Mouse (Mus musculus): ENCODE results near the gene Pgd. TPM values are rescaled to one million over a fixed set of nuclear protein-coding genes. Genes with fewer than 3 reads are reported as not detected.
"Not testable (repeated sequence)": the region's sequence is repeated elsewhere in the genome, so short reads cannot be mapped to it uniquely, and the experiment has no call there.

Gene Pgd
- polyA plus RNA-seq (2015; fragmentation: Nextera tagmentation; extraction: Ambion mirVana): 78.2 and 84.0 TPM in 2 replicates

- no peaks in the 10 kb centered on the region for H3K27me3 ChIP-seq (ENCODE audit: control insufficient read depth, insufficient read depth, low read length)
- H3K9me3 ChIP-seq (replicated peaks; ENCODE audit: control insufficient read depth, low read length): no peaks in the 10 kb centered on the region
- H3K4me3 ChIP-seq (ENCODE audit: low read length): peak within 1 kb of the TSS; percentile 79
- H3K27ac ChIP-seq (ENCODE audit: low read length): peak within 1 kb of the TSS; percentile 83
- H3K4me2 ChIP-seq (ENCODE audit: low read depth, low read length): peak within 1 kb of the TSS; percentile 97
- H3K9ac ChIP-seq (ENCODE audit: low read length): peak within 1 kb of the TSS; percentile 93
- peaks cover 8% of the 10 kb centered on the region for H3K4me1 ChIP-seq (ENCODE audit: control insufficient read depth, insufficient read depth, low read length)
- ATAC-seq (replicated peaks; ENCODE audit: extremely low read depth, insufficient read depth, low FRiP score): peak; percentile 100
- WGBS: under 1% methylated on average over 59 of the region's 59 CpGs
- peaks cover 8% of the 10 kb centered on the region for H3K36me3 ChIP-seq (ENCODE audit: control insufficient read depth, insufficient read depth)
These were observed at the start of gene Pgd for GRCm38 (mm10) chr4:149166215-149166946. Gene Pgd, minus strand, starts transcription at chr4:149166771.

- 86% methylated on average over 9 of the region's 9 CpGs for WGBS
- Histone ChIP-seq H3K9ac (ENCODE audit: low read length) (no peak overlapping the region), H3K4me3 (ENCODE audit: low read length) (no peak overlapping the region), H3K27me3 (ENCODE audit: control insufficient read depth, insufficient read depth, low read length) (no peaks in the 10 kb centered on the region), H3K4me1 (ENCODE audit: control insufficient read depth, insufficient read depth, low read length) (no peaks in the 10 kb centered on the region), H3K9me3 (replicated peaks; ENCODE audit: control insufficient read depth, low read length) (no peaks in the 10 kb centered on the region), H3K27ac (ENCODE audit: low read length) (no peak overlapping the region), H3K4me2 (ENCODE audit: low read depth, low read length) (no peak overlapping the region), H3K36me3 (ENCODE audit: control insufficient read depth, insufficient read depth) (peaks cover 35% of the 10 kb centered on the region)
- no peak for ATAC-seq (replicated peaks; ENCODE audit: extremely low read depth, insufficient read depth, low FRiP score)
These were observed 49.4 kb upstream of the Pgd start for GRCm38 (mm10) chr4:149215982-149216381.

- 66% methylated on average over 2 of the region's 2 CpGs for WGBS
- H3K4me3 ChIP-seq (ENCODE audit: low read length): no peak overlapping the region
These were observed 48.8 kb upstream of the Pgd start for GRCm38 (mm10) chr4:149215397-149215796.

GRCm38 (mm10) chr4:149214468-149214867 lies 47.9 kb upstream of the Pgd start:
- ATAC-seq (replicated peaks; ENCODE audit: extremely low read depth, insufficient read depth, low FRiP score): not testable (repeated sequence)
- H3K36me3 ChIP-seq (ENCODE audit: control insufficient read depth, insufficient read depth): peaks cover 37% of the 10 kb centered on the region

More at GRCm38 (mm10) chr4:149215397-149215796, 48.8 kb upstream of the Pgd start:
- Histone ChIP-seq H3K4me1 (ENCODE audit: control insufficient read depth, insufficient read depth, low read length) (no peaks in the 10 kb centered on the region), H3K4me2 (ENCODE audit: low read depth, low read length) (no peak overlapping the region), H3K27me3 (ENCODE audit: control insufficient read depth, insufficient read depth, low read length) (no peaks in the 10 kb centered on the region), H3K9ac (ENCODE audit: low read length) (no peak overlapping the region), H3K9me3 (replicated peaks; ENCODE audit: control insufficient read depth, low read length) (no peaks in the 10 kb centered on the region), H3K36me3 (ENCODE audit: control insufficient read depth, insufficient read depth) (peaks cover 35% of the 10 kb centered on the region), H3K27ac (ENCODE audit: low read length) (no peak overlapping the region; the same call in 1 of the 2 replicates)
- ATAC-seq (replicated peaks; ENCODE audit: extremely low read depth, insufficient read depth, low FRiP score): no peak

GRCm38 (mm10) chr4:149213466-149213865 lies 46.9 kb upstream of the Pgd start:
- no peaks in the 10 kb centered on the region for H3K27me3 ChIP-seq (ENCODE audit: control insufficient read depth, insufficient read depth, low read length)
- ATAC-seq (replicated peaks; ENCODE audit: extremely low read depth, insufficient read depth, low FRiP score): no peak
- H3K9ac ChIP-seq (ENCODE audit: low read length): no peak overlapping the region
- H3K27ac ChIP-seq (ENCODE audit: low read length): no peak overlapping the region
- peaks cover 41% of the 10 kb centered on the region for H3K36me3 ChIP-seq (ENCODE audit: control insufficient read depth, insufficient read depth)
- H3K9me3 ChIP-seq (replicated peaks; ENCODE audit: control insufficient read depth, low read length): no peaks in the 10 kb centered on the region
- no peak overlapping the region for H3K4me3 ChIP-seq (ENCODE audit: low read length)
- no peaks in the 10 kb centered on the region for H3K4me1 ChIP-seq (ENCODE audit: control insufficient read depth, insufficient read depth, low read length)
- no peak overlapping the region for H3K4me2 ChIP-seq (ENCODE audit: low read depth, low read length)
- 90% methylated on average over 9 of the region's 9 CpGs for WGBS

More at GRCm38 (mm10) chr4:149214468-149214867, 47.9 kb upstream of the Pgd start:
- not testable (repeated sequence) for H3K9ac ChIP-seq (ENCODE audit: low read length); H3K4me3 ChIP-seq (ENCODE audit: low read length); H3K4me1 ChIP-seq (ENCODE audit: control insufficient read depth, insufficient read depth, low read length); H3K9me3 ChIP-seq (replicated peaks; ENCODE audit: control insufficient read depth, low read length); H3K4me2 ChIP-seq (ENCODE audit: low read depth, low read length); H3K27ac ChIP-seq (ENCODE audit: low read length); H3K27me3 ChIP-seq (ENCODE audit: control insufficient read depth, insufficient read depth, low read length)
- 90% methylated on average over 2 of the region's 2 CpGs for WGBS

- H3K9ac ChIP-seq (ENCODE audit: low read length); H3K4me2 ChIP-seq (ENCODE audit: low read depth, low read length); H3K27me3 ChIP-seq (ENCODE audit: control insufficient read depth, insufficient read depth, low read length); H3K9me3 ChIP-seq (replicated peaks; ENCODE audit: control insufficient read depth, low read length); H3K4me3 ChIP-seq (ENCODE audit: low read length); H3K27ac ChIP-seq (ENCODE audit: low read length); ATAC-seq (replicated peaks; ENCODE audit: extremely low read depth, insufficient read depth, low FRiP score); H3K4me1 ChIP-seq (ENCODE audit: control insufficient read depth, insufficient read depth, low read length): not testable (repeated sequence)
- WGBS: 92% methylated on average over 6 of the region's 6 CpGs
- H3K36me3 ChIP-seq (ENCODE audit: control insufficient read depth, insufficient read depth): peaks cover 49% of the 10 kb centered on the region
These were observed 44.9 kb upstream of the Pgd start for GRCm38 (mm10) chr4:149211441-149211840.

GRCm38 (mm10) chr4:149202467-149202866 lies 35.9 kb upstream of the Pgd start:
- Histone ChIP-seq H3K4me2 (ENCODE audit: low read depth, low read length) (no peak overlapping the region), H3K9ac (ENCODE audit: low read length) (no peak overlapping the region), H3K27ac (ENCODE audit: low read length) (peak overlapping the region; percentile 14; the same call in 1 of the 2 replicates), H3K4me3 (ENCODE audit: low read length) (no peak overlapping the region), H3K27me3 (ENCODE audit: control insufficient read depth, insufficient read depth, low read length) (no peaks in the 10 kb centered on the region), H3K9me3 (replicated peaks; ENCODE audit: control insufficient read depth, low read length) (no peaks in the 10 kb centered on the region), H3K4me1 (ENCODE audit: control insufficient read depth, insufficient read depth, low read length) (0 out of 2 replicates have a peak, but pooled peaks cover 3% of the 10 kb centered on the region), H3K36me3 (ENCODE audit: control insufficient read depth, insufficient read depth) (peaks cover 25% of the 10 kb centered on the region)
- WGBS: 38% methylated on average over 3 of the region's 3 CpGs
- ATAC-seq (replicated peaks; ENCODE audit: extremely low read depth, insufficient read depth, low FRiP score): no peak; the same call in 1 of the 2 replicates

- Histone ChIP-seq H3K4me2 (ENCODE audit: low read depth, low read length) (no peak overlapping the region), H3K27me3 (ENCODE audit: control insufficient read depth, insufficient read depth, low read length) (no peaks in the 10 kb centered on the region), H3K4me1 (ENCODE audit: control insufficient read depth, insufficient read depth, low read length) (0 out of 2 replicates have a peak, but pooled peaks cover 3% of the 10 kb centered on the region), H3K36me3 (ENCODE audit: control insufficient read depth, insufficient read depth) (peaks cover 22% of the 10 kb centered on the region), H3K9me3 (replicated peaks; ENCODE audit: control insufficient read depth, low read length) (no peaks in the 10 kb centered on the region), H3K4me3 (ENCODE audit: low read length) (no peak overlapping the region), H3K27ac (ENCODE audit: low read length) (no peak overlapping the region), H3K9ac (ENCODE audit: low read length) (no peak overlapping the region)
- 88% methylated on average over 4 of the region's 4 CpGs for WGBS
- ATAC-seq (replicated peaks; ENCODE audit: extremely low read depth, insufficient read depth, low FRiP score): no peak
These were observed 34.5 kb upstream of the Pgd start for GRCm38 (mm10) chr4:149201110-149201509.

- H3K4me1 ChIP-seq (ENCODE audit: control insufficient read depth, insufficient read depth, low read length): no peaks in the 10 kb centered on the region
- H3K36me3 ChIP-seq (ENCODE audit: control insufficient read depth, insufficient read depth): peaks cover 21% of the 10 kb centered on the region
- no peak overlapping the region for H3K4me3 ChIP-seq (ENCODE audit: low read length)
- no peak overlapping the region for H3K27ac ChIP-seq (ENCODE audit: low read length)
- 50% methylated on average over 1 of the region's 1 CpGs for WGBS
- H3K4me2 ChIP-seq (ENCODE audit: low read depth, low read length): no peak overlapping the region
- H3K9ac ChIP-seq (ENCODE audit: low read length): no peak overlapping the region
- no peak for ATAC-seq (replicated peaks; ENCODE audit: extremely low read depth, insufficient read depth, low FRiP score)
- H3K9me3 ChIP-seq (replicated peaks; ENCODE audit: control insufficient read depth, low read length): no peaks in the 10 kb centered on the region
- no peaks in the 10 kb centered on the region for H3K27me3 ChIP-seq (ENCODE audit: control insufficient read depth, insufficient read depth, low read length)
These were observed 30.6 kb upstream of the Pgd start for GRCm38 (mm10) chr4:149197180-149197579.

Data from heart, embryonic 16.5 days (tissue).